Mouse (Mus musculus): ENCODE data around the gene F13a1.

Gene F13a1

GRCm38 (mm10) chr13:37050126-37050525 is at the start of gene F13a1:
Gene F13a1 (minus strand): TSS chr13:37050244.
- DNase-seq, result no peak

DNA sequence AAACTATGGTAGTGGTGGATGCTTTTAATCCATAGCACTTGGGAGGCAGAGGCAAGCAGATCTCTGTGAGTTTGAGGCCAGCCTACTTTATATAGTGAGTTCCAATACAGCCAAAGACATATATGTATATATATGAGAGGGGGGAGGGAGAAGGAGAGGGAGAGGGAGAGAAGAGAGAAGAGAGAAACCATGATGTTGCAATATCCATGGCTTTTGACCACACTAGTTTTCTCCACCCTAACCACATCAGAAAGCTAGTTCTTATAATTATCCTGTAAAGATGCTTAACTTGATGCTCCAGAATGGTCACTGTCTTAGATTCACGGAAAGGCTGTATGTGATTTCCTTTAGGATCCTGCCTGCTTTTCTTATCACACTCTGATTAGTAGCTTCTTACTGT is 41.6 kb upstream of the F13a1 start:
- DNase-seq, result no peak

- DNase-seq, result no peak
Measured at GRCm38 (mm10) chr13:37089104-37089503, 39.1 kb upstream of the F13a1 start.

- no peak for DNase-seq
Measured at GRCm38 (mm10) chr13:37081506-37082241, 31.6 kb upstream of the F13a1 start.

DNA sequence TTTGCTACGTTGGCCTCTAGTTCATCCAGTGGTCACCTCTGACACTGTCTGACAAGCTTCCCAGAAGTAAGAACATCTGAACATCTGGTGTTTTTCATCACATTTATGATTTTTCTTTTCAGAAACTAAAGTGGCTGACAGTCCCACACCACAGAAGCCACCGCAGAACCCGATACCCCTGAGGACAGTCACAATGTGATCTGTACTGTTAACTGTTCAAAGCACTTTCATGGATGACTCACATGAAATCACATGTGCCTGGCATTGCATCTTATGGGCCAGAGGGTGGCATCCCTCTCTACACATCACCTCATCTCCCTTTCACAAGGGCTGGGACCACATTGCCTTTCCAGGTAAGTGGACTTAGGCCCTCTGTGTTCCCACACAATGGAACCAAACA is 21.3 kb upstream of the F13a1 start:
- no peak for DNase-seq

GRCm38 (mm10) chr13:37070824-37071223 is 20.8 kb upstream of the F13a1 start:
- no peak for DNase-seq

DNA sequence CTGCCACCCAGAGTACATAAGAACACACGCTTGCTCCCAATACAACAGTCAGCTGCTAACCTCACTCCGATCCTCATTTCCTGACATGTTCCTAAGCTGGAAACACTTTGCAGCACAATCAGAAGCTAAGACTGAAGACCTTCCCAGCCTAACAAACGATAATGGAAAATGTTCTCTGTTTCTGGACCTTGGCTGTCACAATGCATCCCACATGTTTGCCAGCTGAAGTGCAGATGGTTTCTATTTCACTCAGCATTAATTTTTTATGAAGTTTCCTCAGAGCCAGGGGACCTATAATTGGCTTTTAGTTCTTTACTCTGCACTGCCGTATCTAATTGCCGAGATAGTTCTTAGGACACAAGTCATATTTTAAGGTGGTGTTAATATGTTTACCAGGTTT is 10.8 kb upstream of the F13a1 start:
- DNase-seq, result no peak

- no peak for DNase-seq
Measured at GRCm38 (mm10) chr13:37056662-37057061, 6.6 kb upstream of the F13a1 start.

GRCm38 (mm10) chr13:37049631-37050030 is 413 bp downstream of the F13a1 start:
- no peak for DNase-seq

DNA sequence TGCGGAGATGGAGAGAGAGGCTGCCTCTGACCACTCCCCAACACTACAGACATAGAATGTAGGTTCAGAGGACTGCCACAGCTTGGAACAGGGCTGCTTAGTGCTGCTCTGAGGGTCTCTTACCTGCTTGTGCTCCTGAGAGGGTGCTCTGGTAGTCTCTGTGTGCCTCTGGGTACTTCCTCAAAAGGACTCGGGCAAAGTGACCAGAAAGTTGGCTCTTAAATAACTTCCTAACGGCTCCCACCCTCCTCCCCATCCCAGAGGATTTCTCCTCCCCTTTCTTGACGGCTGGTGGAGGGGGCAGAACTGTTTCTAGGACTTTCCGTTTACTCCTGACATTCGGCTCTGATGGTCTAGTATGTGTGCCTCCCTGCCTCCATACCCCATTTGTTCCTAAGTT is 1.0 kb downstream of the F13a1 start:
- DNase-seq, result no peak

GRCm38 (mm10) chr13:37045005-37045404 is 5.0 kb downstream of the F13a1 start:
- peak in 1 of 2 experiments; percentile 49 for DNase-seq

DNA sequence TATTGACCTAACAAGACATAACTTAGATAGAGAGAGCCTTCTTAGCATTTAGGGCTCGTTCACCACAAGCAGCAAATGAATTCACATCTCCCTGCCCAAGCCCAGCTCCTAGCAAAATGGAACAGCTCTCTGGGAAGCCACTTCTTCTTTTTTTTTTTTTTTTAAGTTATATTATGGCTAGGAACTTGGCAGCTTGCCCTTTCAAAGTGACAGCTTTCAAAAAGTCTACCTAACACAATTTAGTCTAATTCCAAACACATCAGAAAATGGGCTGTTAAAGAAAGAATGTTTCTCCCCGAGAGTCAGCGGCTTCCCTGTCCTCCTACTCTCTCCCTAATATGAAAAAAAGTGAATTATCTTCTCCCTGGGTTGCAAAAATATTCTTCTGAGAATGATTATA is 15.3 kb downstream of the F13a1 start:
- no peak for DNase-seq

DNA sequence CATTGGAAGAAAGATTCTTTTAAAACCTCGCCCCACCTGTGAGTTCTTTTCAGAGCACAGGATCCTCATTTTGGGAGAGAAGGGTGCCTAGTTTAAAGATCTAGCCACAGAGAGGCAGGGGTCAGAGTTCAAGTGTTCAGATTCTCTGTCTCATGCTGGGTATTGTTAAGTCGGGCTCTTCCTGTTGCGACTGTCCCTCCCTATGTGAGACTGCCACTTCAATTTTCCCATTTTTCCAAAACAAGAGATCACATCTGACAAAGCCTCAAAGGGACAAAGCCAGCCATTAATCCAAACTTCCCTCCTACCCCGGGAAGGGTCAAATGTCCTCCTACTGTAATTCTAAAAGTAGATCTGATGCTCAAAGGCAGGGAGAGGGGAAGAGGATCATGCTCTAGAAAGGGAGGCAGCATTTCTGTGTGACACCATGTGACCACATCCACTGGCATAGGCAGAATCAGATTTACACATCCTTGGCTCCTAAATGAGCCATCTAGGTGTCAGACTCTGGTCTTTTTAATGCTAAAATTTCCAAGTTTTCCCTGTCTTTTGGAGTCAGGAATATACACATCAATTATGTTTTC is 24.0 kb downstream of the F13a1 start:
- no peak for DNase-seq

- DNase-seq, result no peak
Measured at GRCm38 (mm10) chr13:37021575-37021974, 28.5 kb downstream of the F13a1 start.

DNA sequence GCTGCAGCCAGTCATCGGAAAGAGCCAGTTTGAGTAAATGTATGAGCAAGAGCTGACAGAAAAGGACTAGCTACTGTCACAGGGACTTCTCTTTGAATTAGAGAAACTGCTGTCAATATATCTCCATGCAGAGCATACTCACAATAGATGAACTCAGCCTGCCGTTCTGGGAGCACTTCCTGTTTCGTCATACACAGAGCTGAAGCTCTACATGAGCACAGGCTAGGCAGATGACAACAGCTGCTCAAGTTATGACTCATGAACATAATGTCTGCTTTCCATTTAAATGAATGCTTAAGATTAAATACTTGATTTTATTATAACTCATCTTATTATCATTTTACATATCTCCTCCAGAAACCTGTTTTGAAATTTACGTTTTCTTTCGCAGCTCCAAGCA is 39.3 kb downstream of the F13a1 start:
- no peak for DNase-seq

DNA sequence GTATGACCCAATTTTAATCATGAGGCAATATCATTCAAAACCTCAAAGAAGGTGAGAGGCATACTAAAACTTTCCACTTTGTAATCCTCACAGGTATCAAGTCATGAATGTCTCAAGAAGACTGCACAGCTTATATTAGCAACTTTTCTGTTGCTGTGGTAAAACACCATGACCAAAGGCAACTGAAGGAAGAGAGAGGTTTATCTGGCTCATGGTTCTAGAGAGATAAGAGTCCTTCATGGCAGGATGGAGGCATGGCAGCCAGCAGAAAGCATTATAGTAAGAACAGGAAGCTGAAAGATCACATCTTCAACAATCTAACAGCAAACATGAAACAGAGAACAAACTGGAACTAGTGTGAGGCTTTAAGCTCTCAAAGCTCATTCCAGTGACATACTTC is 43.8 kb downstream of the F13a1 start:
- DNase-seq, result no peak

GRCm38 (mm10) chr13:36999210-36999705 is 50.8 kb downstream of the F13a1 start:
- no peak for DNase-seq

DNA sequence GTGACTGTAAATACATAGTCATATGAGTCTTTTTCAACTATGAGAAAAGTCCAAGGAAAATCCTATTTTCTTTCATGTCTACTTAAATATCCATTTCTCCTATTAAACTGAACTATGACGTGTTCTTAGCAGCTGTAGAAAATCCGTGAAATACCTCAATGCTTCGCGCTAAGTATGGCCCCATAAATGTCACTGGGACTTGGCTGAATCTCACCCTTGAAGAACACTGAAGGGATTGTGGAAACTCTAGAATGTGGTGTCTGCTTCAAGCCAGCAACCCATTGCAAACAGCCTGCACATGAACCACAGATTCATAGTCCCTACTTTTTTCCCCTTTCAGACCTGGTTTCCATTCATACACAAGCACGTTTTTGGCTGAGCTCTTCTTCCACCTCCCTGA is 56.5 kb downstream of the F13a1 start:
- DNase-seq, result no peak

DNA sequence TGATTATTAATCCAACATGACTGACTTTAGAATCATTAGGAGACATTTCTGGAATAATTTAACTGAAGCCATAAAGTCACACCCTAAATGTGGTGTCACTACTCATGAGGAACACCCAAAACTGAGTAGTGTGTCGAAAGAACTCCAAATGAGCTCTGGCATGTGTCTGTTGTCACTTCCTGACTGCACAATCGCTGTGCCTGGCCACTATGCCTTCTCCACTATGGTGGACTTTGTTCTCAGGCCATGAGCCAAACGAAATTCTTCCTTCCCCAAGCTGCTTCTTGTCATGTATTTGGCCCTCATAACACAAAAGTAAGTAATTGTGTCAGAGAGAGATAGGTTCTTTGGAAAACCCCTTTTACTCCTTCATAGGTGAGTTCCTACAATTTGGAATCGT is 61.7 kb downstream of the F13a1 start:
- peak in 1 of 2 experiments; percentile 5 for DNase-seq

GRCm38 (mm10) chr13:36973016-36973415 is 77.0 kb downstream of the F13a1 start:
- no peak for DNase-seq

DNA sequence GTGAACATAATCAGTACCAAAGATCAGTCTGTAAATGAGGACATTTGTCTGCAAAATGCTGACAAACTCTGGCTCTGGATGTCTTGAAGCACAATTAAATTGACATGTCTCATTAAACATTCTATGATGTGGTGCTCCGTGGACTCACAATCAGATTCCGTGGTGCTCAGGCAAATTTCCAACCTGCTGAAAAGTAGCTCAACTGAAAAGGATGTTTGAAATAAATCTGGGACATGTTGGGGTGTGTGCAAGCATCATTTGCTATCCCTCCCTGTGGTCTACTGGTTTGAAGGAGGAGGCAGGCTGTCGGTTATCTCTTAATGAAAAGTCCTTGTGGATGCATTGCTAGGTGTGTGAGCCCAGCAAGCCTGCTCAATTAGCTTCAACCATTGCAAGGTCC is 77.8 kb downstream of the F13a1 start:
- no peak for DNase-seq

GRCm38 (mm10) chr13:36962926-36963325 is 87.1 kb downstream of the F13a1 start:
- no peak for DNase-seq

GRCm38 (mm10) chr13:36958996-36959395 is 91.0 kb downstream of the F13a1 start:
- no peak for DNase-seq

- no peak for DNase-seq
Measured at GRCm38 (mm10) chr13:36954937-36955336, 95.1 kb downstream of the F13a1 start.

GRCm38 (mm10) chr13:36953676-36954075 is 96.4 kb downstream of the F13a1 start:
- no peak for DNase-seq
